Mouse (Mus musculus): Measurements from ENCODE around the gene Sec22c. TPM values are rescaled to one million over a fixed set of nuclear protein-coding genes. Genes with fewer than 3 reads are reported as not detected.

Gene Sec22c
- polyA plus RNA-seq (2016; fragmentation: Nextera tagmentation; extraction: Ambion mirVana) = 5.8 and 6.2 TPM in 2 replicates

- H3K36me3 ChIP-seq = no peaks in the 10 kb centered on the region
- peak within 1 kb of the TSS; percentile 82 for H3K4me3 ChIP-seq
- no peaks in the 10 kb centered on the region for H3K27me3 ChIP-seq (replicated peaks)
- peak within 1 kb of the TSS; percentile 68 for H3K9ac ChIP-seq
- peak within 1 kb of the TSS; percentile 36 for H3K27ac ChIP-seq (ENCODE audit: poor library complexity, severe bottlenecking)
- WGBS = 1% methylated on average over 67 of the region's 69 CpGs
- H3K4me1 ChIP-seq (replicated peaks) = peaks cover 40% of the 10 kb centered on the region
- ATAC-seq (ENCODE audit: insufficient number of reproducible peaks, low FRiP score) = peak; percentile 99
- H3K4me2 ChIP-seq = peak within 1 kb of the TSS; percentile 74
- no peaks in the 10 kb centered on the region for H3K9me3 ChIP-seq (replicated peaks)
Observed at GRCm38 (mm10) chr9:121704646-121705625, at the start of gene Sec22c. Gene Sec22c, minus strand, starts transcription at chr9:121705490.

- no peak overlapping the region for H3K9ac ChIP-seq
- peaks cover 63% of the 10 kb centered on the region for H3K36me3 ChIP-seq
- H3K4me3 ChIP-seq = no peak overlapping the region
- WGBS = 93% methylated on average over 3 of the region's 3 CpGs
- H3K9me3 ChIP-seq (replicated peaks) = no peaks in the 10 kb centered on the region
- no peaks in the 10 kb centered on the region for H3K27me3 ChIP-seq (replicated peaks)
- peaks cover 16% of the 10 kb centered on the region for H3K4me1 ChIP-seq (replicated peaks)
- no peak overlapping the region for H3K4me2 ChIP-seq
- no peak for ATAC-seq (ENCODE audit: insufficient number of reproducible peaks, low FRiP score)
- H3K27ac ChIP-seq (ENCODE audit: poor library complexity, severe bottlenecking) = no peak overlapping the region
Observed at GRCm38 (mm10) chr9:121754624-121755023, 49.3 kb upstream of the Sec22c start.

GRCm38 (mm10) chr9:121752774-121753173, 47.5 kb upstream of the Sec22c start:
- H3K9me3 ChIP-seq (replicated peaks) = no peaks in the 10 kb centered on the region
- no peaks in the 10 kb centered on the region for H3K27me3 ChIP-seq (replicated peaks)
- H3K4me2 ChIP-seq = no peak overlapping the region
- peaks cover 11% of the 10 kb centered on the region; the same call in 1 of the 2 replicates for H3K4me1 ChIP-seq (replicated peaks)
- no peak overlapping the region for H3K4me3 ChIP-seq
- peaks cover 82% of the 10 kb centered on the region for H3K36me3 ChIP-seq
- H3K27ac ChIP-seq (ENCODE audit: poor library complexity, severe bottlenecking) = no peak overlapping the region
- no peak for ATAC-seq (ENCODE audit: insufficient number of reproducible peaks, low FRiP score)
- H3K9ac ChIP-seq = no peak overlapping the region
- 95% methylated on average over 9 of the region's 9 CpGs for WGBS

DNA sequence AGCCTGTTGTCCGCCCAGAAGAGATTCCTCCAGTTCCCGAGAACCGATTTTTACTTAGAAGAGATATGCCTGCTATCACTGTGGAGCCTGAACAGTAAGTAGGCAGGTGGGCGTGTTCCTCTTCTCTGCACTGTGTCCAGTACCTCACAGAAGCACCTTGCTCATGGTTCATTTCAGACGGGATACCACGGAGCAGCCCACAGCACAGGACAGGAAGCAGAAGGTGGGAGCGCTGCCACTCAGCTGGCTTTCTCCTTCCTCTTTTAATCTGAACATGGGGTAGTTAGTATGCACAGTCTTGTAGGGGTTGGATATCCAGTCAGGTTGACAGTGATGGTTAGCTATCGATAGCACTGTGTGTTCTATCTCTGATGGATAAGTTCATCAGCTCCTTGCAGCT, 38.8 kb upstream of the Sec22c start:
- WGBS = 79% methylated on average over 8 of the region's 8 CpGs
- Histone ChIP-seq H3K27me3 (replicated peaks) (no peaks in the 10 kb centered on the region), H3K9ac (no peak overlapping the region), H3K27ac (ENCODE audit: poor library complexity, severe bottlenecking) (no peak overlapping the region), H3K4me3 (no peak overlapping the region), H3K36me3 (peaks cover 81% of the 10 kb centered on the region), H3K4me1 (replicated peaks) (peaks cover 10% of the 10 kb centered on the region; the same call in 1 of the 2 replicates), H3K4me2 (no peak overlapping the region), H3K9me3 (replicated peaks) (no peaks in the 10 kb centered on the region)
- no peak for ATAC-seq (ENCODE audit: insufficient number of reproducible peaks, low FRiP score)

GRCm38 (mm10) chr9:121741168-121741567, 35.9 kb upstream of the Sec22c start:
- no peaks in the 10 kb centered on the region for H3K9me3 ChIP-seq (replicated peaks)
- H3K36me3 ChIP-seq = peaks cover 60% of the 10 kb centered on the region
- no peak overlapping the region for H3K4me3 ChIP-seq
- no peak for ATAC-seq (ENCODE audit: insufficient number of reproducible peaks, low FRiP score)
- H3K4me2 ChIP-seq = no peak overlapping the region
- H3K27ac ChIP-seq (ENCODE audit: poor library complexity, severe bottlenecking) = no peak overlapping the region
- WGBS = 88% methylated on average over 3 of the region's 3 CpGs
- no peak overlapping the region for H3K9ac ChIP-seq
- no peaks in the 10 kb centered on the region; the same call in 1 of the 2 replicates for H3K4me1 ChIP-seq (replicated peaks)
- H3K27me3 ChIP-seq (replicated peaks) = no peaks in the 10 kb centered on the region

DNA sequence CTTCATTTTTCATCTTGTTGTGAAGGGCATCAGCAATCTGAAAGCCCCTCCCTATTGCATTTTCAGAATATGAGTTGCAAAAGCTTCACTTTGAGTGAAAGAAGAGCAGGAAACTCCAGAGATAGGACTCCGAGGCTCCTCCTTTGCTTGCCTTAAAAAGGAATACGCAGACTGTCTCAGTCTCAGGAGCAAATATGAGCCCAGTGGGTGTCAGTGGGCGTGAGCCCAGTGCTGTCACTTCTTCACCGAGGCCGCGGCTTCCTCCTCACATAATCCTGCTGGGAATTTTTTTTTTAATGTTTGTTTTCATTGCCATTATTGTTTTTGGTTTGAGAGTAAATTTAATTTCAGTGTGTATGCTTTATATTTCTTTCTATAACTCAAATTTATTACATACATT, 35.2 kb upstream of the Sec22c start:
- no peaks in the 10 kb centered on the region; the same call in 1 of the 2 replicates for H3K4me1 ChIP-seq (replicated peaks)
- no peak overlapping the region for H3K27ac ChIP-seq (ENCODE audit: poor library complexity, severe bottlenecking)
- peaks cover 60% of the 10 kb centered on the region for H3K36me3 ChIP-seq
- H3K4me3 ChIP-seq = no peak overlapping the region
- no peak overlapping the region for H3K4me2 ChIP-seq
- no peak for ATAC-seq (ENCODE audit: insufficient number of reproducible peaks, low FRiP score)
- 90% methylated on average over 6 of the region's 6 CpGs for WGBS
- H3K9me3 ChIP-seq (replicated peaks) = no peaks in the 10 kb centered on the region
- H3K27me3 ChIP-seq (replicated peaks) = no peaks in the 10 kb centered on the region
- no peak overlapping the region for H3K9ac ChIP-seq

DNA sequence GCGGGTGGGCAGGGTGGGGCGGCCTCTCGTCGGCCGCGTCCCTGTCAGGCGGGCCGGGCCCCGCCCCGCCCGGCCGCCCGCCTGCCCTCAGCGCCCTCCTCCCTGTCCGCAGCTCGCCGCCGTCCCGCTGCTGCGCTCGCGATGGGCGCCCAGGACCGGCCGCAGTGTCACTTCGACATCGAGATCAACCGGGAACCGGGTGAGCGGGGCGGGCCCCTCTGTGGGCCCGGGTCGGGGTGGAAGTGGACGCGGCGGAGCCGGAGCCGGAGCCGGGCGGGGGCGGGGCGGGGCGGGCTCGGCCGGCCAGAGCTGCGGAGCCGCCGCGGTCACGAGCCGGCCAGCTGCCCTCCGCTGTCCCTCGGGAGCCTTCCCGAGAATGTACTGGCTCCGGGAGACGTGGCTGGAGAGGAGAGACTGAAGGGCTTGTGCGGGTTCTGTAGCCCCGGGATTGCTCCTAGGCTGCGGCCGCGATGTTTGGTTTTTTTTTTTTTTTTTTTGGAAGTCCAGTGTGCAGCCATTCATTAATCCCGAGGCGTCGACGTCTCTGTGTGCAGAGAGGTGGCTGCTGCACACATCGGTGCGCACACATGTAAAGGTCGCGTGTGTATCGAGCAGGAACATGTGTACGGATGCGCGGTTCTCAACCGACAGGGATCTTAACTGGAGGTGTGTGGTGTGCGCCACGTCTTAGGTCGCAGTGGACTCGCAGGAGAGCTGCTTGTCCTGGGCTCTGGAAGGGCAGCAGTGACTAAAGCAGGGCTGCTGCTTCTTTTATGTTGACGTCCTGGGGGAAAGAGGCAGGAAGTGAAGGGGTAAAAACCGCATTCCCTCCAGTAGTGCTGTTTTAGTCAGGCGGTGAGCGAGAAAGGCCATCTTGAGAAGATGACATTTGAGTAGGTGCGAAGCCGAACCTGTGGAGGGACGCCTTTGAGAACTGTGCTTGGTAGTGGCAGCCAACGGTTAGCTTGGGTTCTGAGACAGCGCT, 14.3 kb upstream of the Sec22c start:
- peak overlapping the region; percentile 99 for H3K9ac ChIP-seq
- under 1% methylated on average over 75 of the region's 87 CpGs for WGBS
- H3K4me2 ChIP-seq = peak overlapping the region; percentile 80
- H3K4me1 ChIP-seq (replicated peaks) = peaks cover 14% of the 10 kb centered on the region
- H3K27me3 ChIP-seq (replicated peaks) = no peaks in the 10 kb centered on the region
- H3K27ac ChIP-seq (ENCODE audit: poor library complexity, severe bottlenecking) = peak overlapping the region; percentile 100
- H3K36me3 ChIP-seq = peaks cover 9% of the 10 kb centered on the region; the same call in 1 of the 2 replicates
- H3K4me3 ChIP-seq = peak overlapping the region; percentile 100
- 0 out of 2 replicates have a peak, but pooled peaks cover 7% of the 10 kb centered on the region for H3K9me3 ChIP-seq (replicated peaks)
- ATAC-seq (ENCODE audit: insufficient number of reproducible peaks, low FRiP score) = peak; percentile 71

DNA sequence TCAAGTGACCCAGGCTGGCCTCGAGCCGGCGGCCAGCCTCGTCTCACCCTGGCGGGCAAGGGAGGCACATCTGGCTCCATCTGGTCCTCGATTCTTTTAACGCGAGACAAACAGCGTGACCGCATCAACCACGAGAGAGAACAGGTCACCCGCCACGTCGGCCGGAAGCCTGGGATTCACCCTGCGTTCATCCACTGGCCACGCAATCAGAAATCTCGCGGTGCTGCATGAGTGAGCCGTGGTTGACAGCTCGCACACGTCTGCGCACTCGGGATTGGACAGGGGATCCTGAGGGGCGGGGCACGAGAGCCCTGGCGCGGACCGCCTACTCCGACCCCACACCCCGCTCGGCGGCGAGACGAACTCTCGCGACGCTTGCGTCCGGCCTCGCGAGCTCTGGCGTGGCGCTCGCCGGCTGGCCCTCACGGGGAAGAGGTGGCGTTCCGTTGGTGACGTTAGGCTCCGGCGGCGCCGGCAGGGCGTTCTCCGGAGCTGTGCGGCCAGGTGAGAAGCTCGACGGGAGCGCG, 13.6 kb upstream of the Sec22c start, which contains the start of gene Nktr:
Nktr (plus strand) TSS at position 378 of the 527 bp plus-strand sequence.
- under 1% methylated on average over 61 of the region's 61 CpGs for WGBS
- peak; percentile 99 for ATAC-seq (ENCODE audit: insufficient number of reproducible peaks, low FRiP score)

GRCm38 (mm10) chr9:121718070-121718705, 12.9 kb upstream of the Sec22c start:
- H3K27ac ChIP-seq (ENCODE audit: poor library complexity, severe bottlenecking) = peak overlapping the region; percentile 100
- H3K36me3 ChIP-seq = peaks cover 17% of the 10 kb centered on the region
- no peak for ATAC-seq (ENCODE audit: insufficient number of reproducible peaks, low FRiP score)
- H3K4me2 ChIP-seq = peak overlapping the region; percentile 80
- peak overlapping the region; percentile 74 for H3K9ac ChIP-seq
- no peaks in the 10 kb centered on the region for H3K27me3 ChIP-seq (replicated peaks)
- H3K4me1 ChIP-seq (replicated peaks) = peaks cover 14% of the 10 kb centered on the region
- 0 out of 2 replicates have a peak, but pooled peaks cover 7% of the 10 kb centered on the region for H3K9me3 ChIP-seq (replicated peaks)
- H3K4me3 ChIP-seq = peak overlapping the region; percentile 100
- WGBS = 67% methylated on average over 15 of the region's 15 CpGs

More for the DNA sequence above, 13.6 kb upstream of the Sec22c start, which contains the start of gene Nktr:
- Histone ChIP-seq H3K36me3 (peaks cover 12% of the 10 kb centered on the region; the same call in 1 of the 2 replicates), H3K4me2 (peak within 1 kb of the TSS; percentile 80), H3K27ac (ENCODE audit: poor library complexity, severe bottlenecking) (peak within 1 kb of the TSS; percentile 100), H3K4me1 (replicated peaks) (peaks cover 14% of the 10 kb centered on the region), H3K9me3 (replicated peaks) (0 out of 2 replicates have a peak, but pooled peaks cover 7% of the 10 kb centered on the region), H3K27me3 (replicated peaks) (no peaks in the 10 kb centered on the region), H3K9ac (peak within 1 kb of the TSS; percentile 99), H3K4me3 (peak within 1 kb of the TSS; percentile 100)

- H3K4me2 ChIP-seq = no peak overlapping the region
- no peak overlapping the region for H3K27ac ChIP-seq (ENCODE audit: poor library complexity, severe bottlenecking)
- 0 out of 2 replicates have a peak, but pooled peaks cover 7% of the 10 kb centered on the region for H3K9me3 ChIP-seq (replicated peaks)
- H3K4me3 ChIP-seq = no peak overlapping the region
- H3K27me3 ChIP-seq (replicated peaks) = no peaks in the 10 kb centered on the region
- 77% methylated on average over 2 of the region's 2 CpGs for WGBS
- H3K4me1 ChIP-seq (replicated peaks) = peaks cover 16% of the 10 kb centered on the region
- no peak overlapping the region for H3K9ac ChIP-seq
- ATAC-seq (ENCODE audit: insufficient number of reproducible peaks, low FRiP score) = no peak
- peaks cover 25% of the 10 kb centered on the region for H3K36me3 ChIP-seq
Observed at GRCm38 (mm10) chr9:121717048-121717447, 11.8 kb upstream of the Sec22c start.

Measured in heart, embryonic 12.5 days (tissue).